Mouse (Mus musculus) midbrain, postnatal 0 days (tissue): ENCODE data around the gene Lrrc27. TPM values are rescaled to one million over a fixed set of nuclear protein-coding genes. Genes with fewer than 3 reads are reported as not detected.

Experiments used
- ATAC-seq: fragments of 200-750 bp; cut with Nextera tagmentation; 2 replicates; pipeline ENCODE4 v1.8.0; 2017; ENCODE audit warnings: moderate number of reproducible peaks, mild to moderate bottlenecking, moderate TSS enrichment, moderate library complexity; ENCODE audit not compliant: low FRiP score
- DNase-seq: peaks from one replicate; pipeline ENCODE4 v3.0.0-alpha.2; 2015; ENCODE audit warnings: low spot score
- H3K27ac ChIP-seq: fragments of 300-500 bp; sonication (generic); 2 replicates; pipeline ENCODE4 v1.5.1; 2014; ENCODE audit warnings: low read depth, mild to moderate bottlenecking, low read length, mixed read lengths
- H3K27me3 ChIP-seq: fragments of 300-500 bp; sonication (generic); 2 replicates; pipeline ENCODE4 v1.6.1; 2014; ENCODE audit warnings: low read length, control low read depth, mixed read lengths; ENCODE audit not compliant: insufficient read depth
- H3K36me3 ChIP-seq: fragments of 300-500 bp; sonication (generic); 2 replicates; pipeline ENCODE4 v1.6.1; 2014; ENCODE audit warnings: low read length, control low read depth, mixed read lengths; ENCODE audit not compliant: insufficient read depth
- H3K4me1 ChIP-seq: fragments of 300-500 bp; sonication (generic); 2 replicates; pipeline ENCODE4 v1.6.1; 2014; ENCODE audit warnings: mild to moderate bottlenecking, control low read depth, antibody characterized with exemption, low read length, mixed read lengths; ENCODE audit not compliant: insufficient read depth
- H3K4me2 ChIP-seq: fragments of 300-500 bp; sonication (generic); 2 replicates; pipeline ENCODE4 v1.6.1; 2014; ENCODE audit warnings: low read depth, mild to moderate bottlenecking, low read length, mixed read lengths; ENCODE audit not compliant: poor library complexity, severe bottlenecking
- H3K4me3 ChIP-seq: fragments of 300-500 bp; sonication (generic); 2 replicates; pipeline ENCODE4 v1.5.1; 2014; ENCODE audit warnings: low read depth, mild to moderate bottlenecking, low read length, moderate library complexity
- H3K9ac ChIP-seq: fragments of 300-500 bp; sonication (generic); replicated peaks from 2 replicates; pipeline ENCODE4 v1.6.1; 2014; ENCODE audit warnings: mild to moderate bottlenecking, low read length, moderate library complexity, mixed read lengths; ENCODE audit not compliant: poor library complexity, severe bottlenecking
- H3K9me3 ChIP-seq: fragments of 300-500 bp; sonication (generic); 2 replicates; pipeline ENCODE4 v1.6.1; 2016; ENCODE audit warnings: low read length, control low read depth
- CTCF ChIP-seq: IDR thresholded peaks from 2 replicates; pipeline ENCODE4 v1.5.1; 2016; ENCODE audit warnings: antibody characterized with exemption, mild to moderate bottlenecking
- WGBS: fragments of 180-500 bp; shearing (Covaris S2); extraction: QIAGEN DNeasy Blood & Tissue Kit; methylation state at CpG from one replicate; pipeline ENCODE4 v1.1.7; 2014; 5-methylcytosine and 5-hydroxymethylcytosine counted together
- polyA plus RNA-seq: library from polyadenylated mRNA; unstranded; fragments of >200 nt; fragmentation: Nextera tagmentation; extraction: Ambion mirVana; gene quantifications from 2 replicates; pipeline ENCODE4 v1.2.1, GENCODE M21; 2015
- total RNA-seq: library from RNA; depleted of rRNA; stranded (reverse); fragments of >200 nt; gene quantifications from 2 replicates; pipeline ENCODE4 v1.2.3, GENCODE M21; 2014

Gene Lrrc27
- total and polyA plus RNA-seq, 2 experiments from 2014 or later: 2.7 to 6.6 TPM

GRCm38 (mm10) chr7:139276150-139276549 lies 63.4 kb downstream of the Lrrc27 start:
- no peak overlapping the region for H3K27ac ChIP-seq

GRCm38 (mm10) chr7:139277536-139277935 lies 64.7 kb downstream of the Lrrc27 start:
- ATAC-seq (no peak), DNase-seq (no peak)
- WGBS: 74% methylated on average over 7 of the region's 7 CpGs
- no peak for TF ChIP-seq CTCF
- Histone ChIP-seq H3K27me3 (no peaks in the 10 kb centered on the region), H3K9ac (no peak overlapping the region), H3K27ac (no peak overlapping the region), H3K4me2 (no peak overlapping the region), H3K4me1 (0 out of 2 replicates have a peak, but pooled peaks cover 4% of the 10 kb centered on the region), H3K4me3 (no peak overlapping the region), H3K36me3 (no peaks in the 10 kb centered on the region), H3K9me3 (no peaks in the 10 kb centered on the region)

More at GRCm38 (mm10) chr7:139276150-139276549, 63.4 kb downstream of the Lrrc27 start:
- no peaks in the 10 kb centered on the region for H3K9me3 ChIP-seq
- no peak for DNase-seq
- no peaks in the 10 kb centered on the region for H3K36me3 ChIP-seq
- no peak for TF ChIP-seq CTCF
- WGBS: 83% methylated on average over 10 of the region's 10 CpGs
- no peak overlapping the region for H3K4me3 ChIP-seq
- H3K27me3 ChIP-seq: no peaks in the 10 kb centered on the region
- no peak overlapping the region for H3K4me2 ChIP-seq
- H3K9ac ChIP-seq: no peak overlapping the region
- H3K4me1 ChIP-seq: 0 out of 2 replicates have a peak, but pooled peaks cover 4% of the 10 kb centered on the region
- no peak for ATAC-seq

- DNase-seq (peak; percentile 28), ATAC-seq (0 out of 2 replicates have a peak, but pooled peaks have one; percentile 34)
- Histone ChIP-seq H3K27me3 (no peaks in the 10 kb centered on the region), H3K9me3 (no peaks in the 10 kb centered on the region), H3K36me3 (no peaks in the 10 kb centered on the region), H3K4me3 (no peak overlapping the region), H3K9ac (no peak overlapping the region), H3K4me2 (no peak overlapping the region), H3K27ac (no peak overlapping the region), H3K4me1 (0 out of 2 replicates have a peak, but pooled peaks cover 4% of the 10 kb centered on the region)
- 69% methylated on average over 5 of the region's 5 CpGs for WGBS
- no peak for TF ChIP-seq CTCF
Measured at GRCm38 (mm10) chr7:139279571-139279970, 66.8 kb downstream of the Lrrc27 start.

DNA sequence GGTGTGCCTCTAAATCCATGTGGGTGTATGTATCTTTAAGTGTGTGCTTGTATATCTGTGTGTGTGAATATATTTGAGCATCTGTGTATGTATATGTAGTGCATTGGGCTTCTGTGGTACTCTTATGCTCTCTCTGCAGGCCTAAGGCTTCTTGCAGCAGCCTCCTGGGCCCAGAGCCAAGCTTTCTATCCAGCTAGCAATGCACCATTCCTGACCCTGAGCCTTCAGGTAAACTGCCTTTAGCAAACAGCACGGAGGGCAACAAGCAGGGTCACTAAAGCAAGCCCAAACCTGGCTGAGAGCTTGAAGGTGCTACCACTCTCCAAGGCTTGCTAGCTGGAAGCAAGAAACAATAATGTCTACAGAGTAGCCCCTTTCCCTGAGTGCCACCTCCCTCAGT lies 67.3 kb downstream of the Lrrc27 start:
- H3K27ac ChIP-seq: no peak overlapping the region
- no peaks in the 10 kb centered on the region for H3K9me3 ChIP-seq
- ATAC-seq (no peak), DNase-seq (no peak)
- H3K4me3 ChIP-seq: no peak overlapping the region
- 0 out of 2 replicates have a peak, but pooled peaks cover 4% of the 10 kb centered on the region for H3K4me1 ChIP-seq
- no peak overlapping the region for H3K4me2 ChIP-seq
- H3K36me3 ChIP-seq: no peaks in the 10 kb centered on the region
- TF ChIP-seq CTCF: no peak
- H3K9ac ChIP-seq: no peak overlapping the region
- H3K27me3 ChIP-seq: no peaks in the 10 kb centered on the region
- 56% methylated on average over 1 of the region's 1 CpGs for WGBS

GRCm38 (mm10) chr7:139281195-139281594 lies 68.4 kb downstream of the Lrrc27 start:
- whole genome bisulfite sequencing: 40% methylated on average over 2 of the region's 2 CpGs
- Histone ChIP-seq H3K9ac (no peak overlapping the region), H3K36me3 (no peaks in the 10 kb centered on the region), H3K4me2 (no peak overlapping the region), H3K9me3 (no peaks in the 10 kb centered on the region), H3K27ac (no peak overlapping the region), H3K4me3 (no peak overlapping the region), H3K4me1 (no peaks in the 10 kb centered on the region), H3K27me3 (no peaks in the 10 kb centered on the region)
- no peak for DNase-seq
- ATAC-seq: no peak
- no peak for TF ChIP-seq CTCF

DNA sequence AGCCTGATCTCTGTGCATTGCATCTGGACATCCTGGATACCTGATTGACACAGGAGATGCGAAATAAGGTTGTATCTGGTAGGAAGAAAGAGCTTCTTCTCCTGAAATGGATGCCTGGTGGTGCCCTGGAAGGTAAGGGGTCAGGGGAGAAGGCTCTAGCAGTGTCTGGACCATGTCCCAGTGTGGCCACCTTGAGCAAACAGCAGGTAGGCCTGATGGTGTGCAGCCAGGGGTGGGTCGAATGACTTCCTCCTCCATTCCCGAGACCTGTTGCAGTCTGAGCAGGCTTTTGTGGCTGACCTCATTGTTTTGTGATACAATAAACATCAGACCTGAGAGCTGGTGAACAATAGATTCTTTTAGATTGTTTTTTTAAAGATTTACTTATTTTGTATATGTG lies 69.2 kb downstream of the Lrrc27 start:
- Histone ChIP-seq H3K4me3 (no peak overlapping the region), H3K4me1 (no peaks in the 10 kb centered on the region), H3K27me3 (no peaks in the 10 kb centered on the region), H3K4me2 (no peak overlapping the region), H3K9me3 (no peaks in the 10 kb centered on the region), H3K27ac (no peak overlapping the region), H3K36me3 (no peaks in the 10 kb centered on the region), H3K9ac (no peak overlapping the region)
- 72% methylated on average over 3 of the region's 3 CpGs for WGBS
- no peak for ATAC-seq
- TF ChIP-seq CTCF: no peak
- DNase-seq: no peak
